Mouse (Mus musculus) stomach, adult 2 months (tissue): ENCODE measurements around the gene Grap2. TPM values are rescaled to one million over a fixed set of nuclear protein-coding genes. Genes with fewer than 3 reads are reported as not detected.

Source experiments
- polyA plus RNA-seq: library from polyadenylated mRNA; depleted of rRNA; stranded (reverse); fragments of >200 nt; gene quantifications from 2 replicates; pipeline ENCODE4 v1.2.3, GENCODE M21; 2012; rRNA removed

The Grap2 gene
- polyA plus RNA-seq, result 0.11 and 0.21 TPM in 2 replicates

GRCm38 (mm10) chr15:80572291-80572690 lies at the start of gene Grap2:
Gene Grap2 (plus strand): TSS chr15:80572594.

GRCm38 (mm10) chr15:80565106-80565665 lies 7.2 kb upstream of the Grap2 start, which contains the start of gene Enthd1:
Gene Enthd1 (minus strand): TSS chr15:80565156.

GRCm38 (mm10) chr15:80671295-80672252 lies 99.2 kb downstream of the Grap2 start, which contains the start of gene Fam83f:
Gene Fam83f (plus strand): TSS chr15:80671847.

Other genes with a start within 250 kb of the Grap2 start
- gene Enthd1, start 7.4 kb upstream of the Grap2 start, polyA plus RNA-seq, result 0.05 TPM in 1 of 2 replicates, not detected in the other
- 9.5 and 10.3 TPM in 2 replicates for gene Fam83f, start 99.3 kb downstream of the Grap2 start, polyA plus RNA-seq
- gene Tnrc6b, start 138.7 kb downstream of the Grap2 start, polyA plus RNA-seq, result 5.5 and 7.0 TPM in 2 replicates